Mouse (Mus musculus) lung, embryonic 14.5 days (tissue): ENCODE results near the gene Bik. TPM values are rescaled to one million over a fixed set of nuclear protein-coding genes. Genes with fewer than 3 reads are reported as not detected.
A peak's percentile ranks its signal among the peaks of the same experiment; 100 is the strongest.

Experiments used
- ATAC-seq: fragments of 200-750 bp; cut with Nextera tagmentation; 2 replicates; pipeline ENCODE4 v1.8.0; 2017; ENCODE audit warnings: mild to moderate bottlenecking, moderate TSS enrichment, moderate library complexity; ENCODE audit not compliant: insufficient read depth
- DNase-seq: peaks from one replicate; pipeline ENCODE4 v3.0.0-alpha.2; 2015
- H3K27ac ChIP-seq: fragments of 300-500 bp; sonication (generic); 2 replicates; pipeline ENCODE4 v1.5.1; 2014; ENCODE audit warnings: low read depth, mild to moderate bottlenecking, moderate library complexity
- H3K27me3 ChIP-seq: fragments of 300-500 bp; sonication (generic); 2 replicates; pipeline ENCODE4 v1.6.1; 2014; ENCODE audit warnings: low read length, control low read depth; ENCODE audit not compliant: insufficient read depth
- H3K36me3 ChIP-seq: fragments of 300-500 bp; sonication (generic); 2 replicates; pipeline ENCODE4 v1.6.1; 2014; ENCODE audit warnings: control low read depth; ENCODE audit not compliant: insufficient read depth
- H3K4me1 ChIP-seq: fragments of 300-500 bp; sonication (generic); 2 replicates; pipeline ENCODE4 v1.6.1; 2014; ENCODE audit warnings: antibody characterized with exemption, control low read depth; ENCODE audit not compliant: insufficient read depth
- H3K4me2 ChIP-seq: fragments of 300-500 bp; sonication (generic); 2 replicates; pipeline ENCODE4 v1.6.1; 2014; ENCODE audit warnings: mild to moderate bottlenecking
- H3K4me3 ChIP-seq: fragments of 300-500 bp; sonication (generic); 2 replicates; pipeline ENCODE4 v1.5.1; 2014; ENCODE audit warnings: low read depth, low read length
- H3K9ac ChIP-seq: fragments of 300-500 bp; sonication (generic); 2 replicates; pipeline ENCODE4 v1.6.1; 2014
- H3K9me3 ChIP-seq: fragments of 300-500 bp; sonication (generic); 2 replicates; pipeline ENCODE4 v1.6.1; 2016; ENCODE audit warnings: low read depth, low read length, control low read depth
- CTCF ChIP-seq: IDR thresholded peaks from 2 replicates; pipeline ENCODE4 v1.5.1; 2016; ENCODE audit warnings: antibody characterized with exemption, low read depth
- WGBS: fragments of 180-500 bp; shearing (Covaris S2); extraction: QIAGEN DNeasy Blood & Tissue Kit; methylation state at CpG from one replicate; pipeline ENCODE4 v1.1.7; 2014; 5-methylcytosine and 5-hydroxymethylcytosine counted together
- polyA plus RNA-seq: library from polyadenylated mRNA; unstranded; fragments of >200 nt; fragmentation: Nextera tagmentation; extraction: Ambion mirVana; gene quantifications from 2 replicates; pipeline ENCODE4 v1.2.1, GENCODE M21; 2014

The Bik gene
- polyA plus RNA-seq, 1 experiment from 2014 or later = 12.1 TPM

GRCm38 (mm10) chr15:83532606-83533005, 5.9 kb downstream of the Bik start:
- H3K4me1 ChIP-seq = peaks cover 3% of the 10 kb centered on the region
- TF ChIP-seq CTCF = no peak
- WGBS = 67% methylated on average over 7 of the region's 7 CpGs

GRCm38 (mm10) chr15:83534960-83535889, 8.6 kb downstream of the Bik start:
- Histone ChIP-seq H3K36me3 (no peaks in the 10 kb centered on the region), H3K4me1 (peaks cover 3% of the 10 kb centered on the region; the same call in 1 of the 2 replicates), H3K27ac (peak overlapping the region; percentile 81), H3K9ac (no peak overlapping the region), H3K4me2 (no peak overlapping the region), H3K27me3 (no peaks in the 10 kb centered on the region), H3K4me3 (no peak overlapping the region), H3K9me3 (no peaks in the 10 kb centered on the region)
- no peak; the same call in 1 of the 2 replicates for ATAC-seq
- peak; percentile 76 for DNase-seq
- 53% methylated on average over 17 of the region's 17 CpGs for WGBS
- TF ChIP-seq CTCF = no peak

More at GRCm38 (mm10) chr15:83532606-83533005, 5.9 kb downstream of the Bik start:
- ATAC-seq = no peak
- H3K4me2 ChIP-seq = no peak overlapping the region
- DNase-seq = no peak
- no peak overlapping the region for H3K9ac ChIP-seq
- no peak overlapping the region for H3K27ac ChIP-seq
- H3K4me3 ChIP-seq = no peak overlapping the region
- no peaks in the 10 kb centered on the region for H3K36me3 ChIP-seq
- no peaks in the 10 kb centered on the region for H3K9me3 ChIP-seq
- peaks cover 4% of the 10 kb centered on the region for H3K27me3 ChIP-seq

- Histone ChIP-seq H3K4me1 (no peaks in the 10 kb centered on the region), H3K36me3 (no peaks in the 10 kb centered on the region), H3K27ac (peak overlapping the region; percentile 81; the same call in 1 of the 2 replicates), H3K27me3 (no peaks in the 10 kb centered on the region), H3K4me3 (no peak overlapping the region), H3K9ac (no peak overlapping the region), H3K9me3 (no peaks in the 10 kb centered on the region), H3K4me2 (no peak overlapping the region)
- no peak for DNase-seq
- no peak for TF ChIP-seq CTCF
- 80% methylated on average over 6 of the region's 6 CpGs for whole genome bisulfite sequencing
- ATAC-seq = no peak
Observed at GRCm38 (mm10) chr15:83535890-83536231, 9.2 kb downstream of the Bik start.

- TF ChIP-seq CTCF = no peak
- no peak for DNase-seq
- Histone ChIP-seq H3K27ac (no peak overlapping the region), H3K9ac (no peak overlapping the region), H3K4me1 (no peaks in the 10 kb centered on the region), H3K36me3 (0 out of 2 replicates have a peak, but pooled peaks cover 2% of the 10 kb centered on the region), H3K9me3 (no peaks in the 10 kb centered on the region), H3K4me3 (no peak overlapping the region), H3K4me2 (no peak overlapping the region), H3K27me3 (no peaks in the 10 kb centered on the region)
- ATAC-seq = no peak
- 94% methylated on average over 2 of the region's 2 CpGs for WGBS
Observed at GRCm38 (mm10) chr15:83538855-83539254, 12.2 kb downstream of the Bik start.

- H3K4me3 ChIP-seq = no peak overlapping the region
- no peaks in the 10 kb centered on the region for H3K9me3 ChIP-seq
- H3K36me3 ChIP-seq = 0 out of 2 replicates have a peak, but pooled peaks cover 2% of the 10 kb centered on the region
- WGBS = 40% methylated on average over 4 of the region's 4 CpGs
- no peak for TF ChIP-seq CTCF
- ATAC-seq (no peak; the same call in 1 of the 2 replicates), DNase-seq (peak; percentile 67)
- no peaks in the 10 kb centered on the region for H3K27me3 ChIP-seq
- no peaks in the 10 kb centered on the region for H3K4me1 ChIP-seq
- H3K27ac ChIP-seq = no peak overlapping the region
- peak overlapping the region; percentile 28; the same call in 1 of the 2 replicates for H3K9ac ChIP-seq
- H3K4me2 ChIP-seq = no peak overlapping the region
Observed at GRCm38 (mm10) chr15:83539905-83540304, 13.2 kb downstream of the Bik start.

- no peak for TF ChIP-seq CTCF
- Histone ChIP-seq H3K27me3 (no peaks in the 10 kb centered on the region), H3K9me3 (no peaks in the 10 kb centered on the region), H3K27ac (no peak overlapping the region), H3K9ac (no peak overlapping the region), H3K36me3 (peaks cover 16% of the 10 kb centered on the region), H3K4me1 (no peaks in the 10 kb centered on the region), H3K4me3 (no peak overlapping the region), H3K4me2 (no peak overlapping the region)
- no peak for ATAC-seq
- DNase-seq = no peak
- WGBS = 70% methylated on average over 9 of the region's 9 CpGs
Observed at GRCm38 (mm10) chr15:83541647-83542287, 15.1 kb downstream of the Bik start.

GRCm38 (mm10) chr15:83546029-83546428, 19.4 kb downstream of the Bik start:
- no peak overlapping the region for H3K9ac ChIP-seq
- no peaks in the 10 kb centered on the region for H3K4me1 ChIP-seq
- H3K36me3 ChIP-seq = peaks cover 58% of the 10 kb centered on the region
- no peaks in the 10 kb centered on the region for H3K27me3 ChIP-seq
- ATAC-seq (no peak), DNase-seq (no peak)
- H3K4me2 ChIP-seq = no peak overlapping the region
- WGBS = 88% methylated on average over 7 of the region's 7 CpGs
- no peak overlapping the region for H3K4me3 ChIP-seq
- no peak for TF ChIP-seq CTCF
- H3K9me3 ChIP-seq = no peaks in the 10 kb centered on the region
- no peak overlapping the region for H3K27ac ChIP-seq
